Mouse (Mus musculus) lung, postnatal 0 days (tissue): Measurements from ENCODE around the gene Klf17.

ENCODE experiments used
- CTCF ChIP-seq: IDR thresholded peaks from 2 replicates; pipeline ENCODE4 v1.5.1; 2016; ENCODE audit warnings: antibody characterized with exemption, mild to moderate bottlenecking
- EP300 ChIP-seq: IDR thresholded peaks from 2 replicates; pipeline ENCODE4 v1.6.1; 2016; ENCODE audit warnings: antibody characterized with exemption, mild to moderate bottlenecking, control low read depth

DNA sequence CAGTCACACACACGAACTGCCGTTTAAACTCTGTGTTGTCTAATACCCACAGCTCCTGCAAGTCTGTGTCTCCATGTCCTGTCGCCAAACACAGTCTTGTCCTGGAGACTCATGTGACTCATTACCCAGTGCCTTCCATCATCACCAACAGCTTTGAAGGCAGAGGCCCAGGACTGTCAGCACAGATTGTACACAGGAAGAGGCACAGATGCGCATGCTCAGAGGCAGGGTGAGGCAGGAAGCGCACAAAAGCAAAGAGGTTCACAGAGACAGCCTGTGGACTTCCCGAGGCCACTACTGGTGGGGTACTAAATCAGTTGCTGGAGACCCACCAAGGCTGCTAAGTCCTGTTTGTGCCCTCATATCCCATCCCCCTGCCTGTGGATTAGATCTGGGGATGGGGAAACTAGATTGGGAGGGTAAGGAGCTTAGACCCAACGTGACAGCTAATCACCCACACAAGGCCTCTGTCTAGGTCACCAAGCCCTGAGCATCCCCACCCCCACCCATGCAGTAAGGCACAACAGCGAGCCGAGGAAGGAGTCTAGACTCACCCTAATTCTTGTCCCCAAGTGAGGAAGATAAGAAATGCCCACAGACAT lies 48.2 kb upstream of the Klf17 start:
- TF ChIP-seq CTCF (no peak), EP300 (no peak)
